Mouse (Mus musculus): ENCODE data around the gene Atox1. TPM values are rescaled to one million over a fixed set of nuclear protein-coding genes. Genes with fewer than 3 reads are reported as not detected.

Gene Atox1
- total RNA-seq (2021): 10 to 100 TPM; 93.8 to 94.5 TPM
- long read RNA-seq, transcript Atox1-201 (4 exons, 541 nt): major isoform, 59 of 60 reads
- long read RNA-seq, partial matches to known transcripts: 1 of 60 reads
- long read RNA-seq, other reads (novel, unspliced or antisense): 0 of 60 reads

- peak; percentile 91 to 94 for DNase-seq (ENCODE audit: low spot score in 2 of 2)
Measured at GRCm38 (mm10) chr11:55461019-55461645, at the start of gene Atox1. Atox1 (minus strand) TSS chr11:55461239.

DNA sequence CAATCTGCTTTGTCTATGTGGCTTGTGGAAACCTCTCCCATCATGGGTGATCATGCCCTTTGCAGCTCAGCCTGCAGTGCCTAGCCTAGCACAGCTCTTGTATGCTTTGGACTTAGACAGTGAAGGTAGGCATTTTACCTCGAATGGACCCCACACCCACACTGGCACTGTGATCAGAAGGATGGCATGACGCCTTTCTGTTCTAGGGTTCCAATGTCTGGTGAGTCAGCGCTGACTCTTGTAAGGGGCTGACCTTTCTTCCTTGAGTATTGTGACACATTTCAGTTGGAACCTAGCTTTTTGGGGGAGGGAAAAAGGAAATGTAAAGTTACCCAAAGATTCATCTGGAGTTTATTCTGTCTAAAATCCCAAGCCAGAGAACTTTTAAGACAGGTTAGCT is 44.4 kb upstream of the Atox1 start:
- no peak for DNase-seq (ENCODE audit: low spot score in 2 of 2)

DNA sequence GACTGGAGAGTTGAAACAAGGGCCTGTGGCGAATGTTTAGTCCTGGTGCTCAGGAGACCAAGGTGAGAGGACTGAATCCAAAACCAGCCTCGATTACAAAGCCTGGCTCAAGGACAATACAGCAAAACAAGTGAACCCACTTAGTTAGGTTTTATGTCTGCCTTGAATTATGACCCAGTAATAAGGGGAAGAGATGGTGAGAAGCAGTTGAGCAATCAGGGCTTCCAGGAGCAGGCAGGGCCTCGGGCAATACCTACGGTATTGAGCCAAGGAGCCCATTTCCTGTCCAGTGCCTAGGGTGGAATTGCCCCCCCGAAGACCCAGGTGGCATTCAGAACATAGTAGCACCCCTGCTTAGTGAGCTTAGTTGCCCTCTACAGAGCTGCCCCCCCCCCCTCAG is 41.8 kb upstream of the Atox1 start:
- DNase-seq (ENCODE audit: low spot score in 2 of 2): no peak

GRCm38 (mm10) chr11:55501955-55502531 is 41.0 kb upstream of the Atox1 start:
- DNase-seq (ENCODE audit: low spot score in 2 of 2): no peak

- peak in 1 of 2 experiments; percentile 46 for DNase-seq (ENCODE audit: low spot score in 2 of 2)
Measured at GRCm38 (mm10) chr11:55497885-55498284, 36.8 kb upstream of the Atox1 start.

- DNase-seq (ENCODE audit: low spot score in 2 of 2): no peak
Measured at GRCm38 (mm10) chr11:55496158-55496557, 35.1 kb upstream of the Atox1 start.

- DNase-seq (ENCODE audit: low spot score in 2 of 2): no peak
Measured at GRCm38 (mm10) chr11:55485443-55485842, 24.4 kb upstream of the Atox1 start.

DNA sequence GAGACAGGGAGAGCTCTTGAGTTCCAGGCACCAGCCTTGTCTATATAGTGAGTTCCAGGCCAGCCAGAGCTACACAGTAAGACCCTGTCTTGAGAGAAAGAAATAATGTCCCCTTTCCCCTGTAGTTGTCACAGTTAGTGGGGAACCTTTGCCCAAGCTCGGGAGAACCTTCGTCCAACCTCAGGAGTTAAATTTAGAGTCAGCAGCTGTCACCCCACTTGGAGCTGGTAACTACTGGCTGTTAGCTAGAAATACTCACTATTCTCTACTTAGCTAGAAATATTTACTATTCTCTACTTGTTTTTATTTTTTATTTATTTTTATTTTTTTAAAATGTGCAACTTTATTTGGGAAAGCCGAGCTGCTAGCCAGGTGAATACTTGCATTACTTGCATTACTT is 12.2 kb upstream of the Atox1 start:
- no peak for DNase-seq (ENCODE audit: low spot score in 2 of 2)

- DNase-seq (ENCODE audit: low spot score in 2 of 2): no peak
Measured at GRCm38 (mm10) chr11:55471467-55471866, 10.4 kb upstream of the Atox1 start.

DNA sequence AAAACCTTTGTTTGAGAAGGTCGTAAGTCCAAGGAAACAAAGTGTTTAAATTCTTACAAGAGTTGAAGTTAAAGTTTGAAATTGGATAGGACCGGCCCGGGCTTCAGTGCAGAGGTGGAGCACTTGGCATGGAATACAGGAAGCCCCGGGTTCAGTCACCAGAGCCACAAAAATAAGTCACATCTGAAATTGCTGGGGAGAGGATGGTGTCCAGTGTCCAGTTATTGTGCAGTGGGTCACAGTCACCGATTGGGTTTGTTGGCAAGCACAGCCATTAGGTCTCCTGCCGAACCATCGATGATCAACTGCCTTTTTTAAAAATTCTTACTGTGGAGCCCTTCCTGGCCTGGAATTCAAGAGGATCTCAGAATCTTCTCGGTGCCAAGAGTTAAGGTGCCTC is 9.7 kb upstream of the Atox1 start:
- DNase-seq (ENCODE audit: low spot score in 2 of 2): no peak

- peak in 1 of 2 experiments; percentile 27 for DNase-seq (ENCODE audit: low spot score in 2 of 2)
Measured at GRCm38 (mm10) chr11:55469923-55470691, 9.1 kb upstream of the Atox1 start.

DNA sequence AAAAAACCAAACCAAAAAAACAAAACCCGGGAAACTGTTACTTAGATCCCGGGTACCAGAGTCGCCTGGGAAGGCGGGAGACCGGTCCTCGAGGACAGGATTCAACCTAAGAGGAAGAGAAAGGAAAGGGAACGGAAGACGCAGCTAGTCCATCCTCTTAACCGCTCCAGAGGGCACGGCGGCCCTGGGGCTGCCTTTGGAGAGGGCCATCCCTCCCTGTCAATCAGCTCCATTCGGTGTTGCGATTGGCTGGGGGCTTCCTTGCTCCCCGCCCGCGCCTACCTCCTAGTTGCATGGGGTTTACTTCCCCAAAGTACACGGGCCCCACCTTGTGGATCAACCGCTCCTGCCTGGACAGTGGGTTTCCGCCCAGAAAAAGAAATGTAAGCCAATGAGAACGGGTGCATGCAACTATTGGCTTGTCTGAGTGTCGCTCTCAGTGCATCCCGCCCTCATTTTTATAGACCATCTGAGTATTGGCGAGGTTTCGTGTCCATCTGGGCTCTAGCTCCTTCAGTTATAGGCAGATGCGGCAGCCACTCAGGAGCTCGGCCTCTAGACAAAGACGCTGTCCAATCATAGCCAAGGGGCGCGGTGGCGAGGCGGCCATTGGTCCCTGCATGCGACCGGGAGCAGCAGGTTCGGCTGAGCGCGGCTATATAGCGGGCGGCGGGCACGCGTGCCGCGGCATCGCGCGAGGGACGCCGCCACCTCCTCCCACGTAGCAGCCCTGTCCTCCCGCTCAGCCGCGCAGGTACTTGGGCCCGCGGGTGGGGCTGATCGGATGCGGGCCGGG is 8.2 kb upstream of the Atox1 start, which contains the start of gene G3bp1:
TSS of gene G3bp1 (plus strand) at position 638 of the 796 bp plus-strand sequence.
- peak; percentile 99 to 100 for DNase-seq (ENCODE audit: low spot score in 2 of 2)

- DNase-seq (ENCODE audit: low spot score in 2 of 2): no peak
Measured at GRCm38 (mm10) chr11:55468611-55469047, 7.6 kb upstream of the Atox1 start.

GRCm38 (mm10) chr11:55468012-55468411 is 7.0 kb upstream of the Atox1 start:
- no peak for DNase-seq (ENCODE audit: low spot score in 2 of 2)

GRCm38 (mm10) chr11:55465177-55465576 is 4.1 kb upstream of the Atox1 start:
- DNase-seq (ENCODE audit: low spot score in 2 of 2): no peak

DNA sequence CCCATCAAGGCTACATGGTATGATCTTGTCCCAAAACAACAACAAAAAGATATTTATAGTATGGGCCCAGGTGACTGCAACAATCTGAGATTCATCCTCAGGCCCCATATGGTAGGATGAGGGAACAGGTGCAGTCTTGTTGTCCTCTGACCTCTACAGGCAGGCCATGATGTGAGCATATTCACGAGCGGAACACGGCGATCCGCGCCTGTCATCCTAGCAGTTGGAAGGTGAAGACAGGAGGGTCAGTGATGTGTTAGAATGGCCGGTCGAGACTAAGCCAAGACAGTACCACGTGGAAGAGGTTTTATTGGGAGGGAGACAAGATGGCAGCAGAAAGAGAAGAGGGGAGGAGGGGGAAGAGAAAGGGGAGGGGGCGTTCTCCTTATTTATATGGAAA is 3.7 kb upstream of the Atox1 start:
- no peak for DNase-seq (ENCODE audit: low spot score in 2 of 2)

GRCm38 (mm10) chr11:55462149-55462548 is 1.1 kb upstream of the Atox1 start:
- no peak for DNase-seq (ENCODE audit: low spot score in 2 of 2)

DNA sequence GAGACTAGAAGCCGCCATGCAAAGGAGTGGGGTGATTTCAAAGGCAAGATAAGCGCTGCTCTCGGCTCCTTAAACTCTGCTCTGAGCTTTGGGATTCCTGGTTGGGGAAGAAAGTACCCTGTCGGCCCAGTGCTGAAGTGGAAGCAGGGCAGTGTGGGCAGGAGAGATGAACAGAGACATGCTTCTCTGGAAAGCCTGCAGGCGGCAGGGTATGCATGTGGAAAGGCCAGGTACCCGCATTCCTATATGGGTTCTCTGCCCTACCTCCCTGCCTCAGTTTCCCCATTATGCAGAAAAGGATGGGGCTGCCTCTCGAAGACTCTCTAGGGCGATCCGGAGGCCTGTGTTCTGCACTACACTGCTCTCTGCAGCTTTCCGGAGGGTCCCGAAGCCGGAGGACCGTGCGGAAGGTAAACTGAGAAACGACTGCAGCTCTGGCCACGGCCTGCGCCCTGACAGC is 450 bp downstream of the Atox1 start:
- no peak for DNase-seq (ENCODE audit: low spot score in 2 of 2)

DNA sequence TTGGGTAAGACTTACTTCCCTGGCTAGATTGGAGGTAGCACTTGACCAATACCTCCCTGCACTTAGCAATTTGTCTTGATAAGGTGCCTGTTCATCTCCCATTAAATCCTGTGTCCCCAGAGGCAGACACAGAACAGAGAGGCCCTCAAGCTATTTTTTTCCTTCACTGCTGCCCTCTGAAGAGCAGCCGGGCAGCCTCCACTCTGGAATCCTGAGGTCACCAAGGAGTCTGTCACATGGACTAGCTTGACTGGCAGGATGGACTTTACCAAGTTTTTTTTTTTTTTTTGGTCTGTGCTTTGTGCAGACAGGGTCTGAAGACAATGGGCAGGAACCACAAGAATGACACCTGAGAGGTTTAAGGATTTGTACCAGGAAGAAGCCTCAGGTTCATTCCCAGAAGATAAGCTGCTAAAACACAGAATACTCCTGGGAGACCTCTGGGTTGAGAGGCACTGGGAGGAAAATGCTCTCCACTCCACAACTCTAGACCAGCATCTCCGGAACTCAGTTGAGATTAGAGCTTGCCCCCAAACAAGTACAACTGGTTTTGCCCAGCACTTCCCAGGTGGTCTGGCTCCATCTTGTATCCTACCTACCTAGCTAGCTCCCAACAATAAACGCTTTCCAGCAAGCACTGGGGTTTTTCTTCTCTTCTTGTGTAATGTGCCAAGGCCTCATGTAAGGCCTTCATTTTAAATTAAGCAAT is 1.0 kb downstream of the Atox1 start:
- DNase-seq (ENCODE audit: low spot score in 2 of 2): no peak

- no peak for DNase-seq (ENCODE audit: low spot score in 2 of 2)
Measured at GRCm38 (mm10) chr11:55458501-55458900, 2.5 kb downstream of the Atox1 start.
